14 mouse cellular contexts compared by ENCODE assay signal in the genomic region with DNA sequence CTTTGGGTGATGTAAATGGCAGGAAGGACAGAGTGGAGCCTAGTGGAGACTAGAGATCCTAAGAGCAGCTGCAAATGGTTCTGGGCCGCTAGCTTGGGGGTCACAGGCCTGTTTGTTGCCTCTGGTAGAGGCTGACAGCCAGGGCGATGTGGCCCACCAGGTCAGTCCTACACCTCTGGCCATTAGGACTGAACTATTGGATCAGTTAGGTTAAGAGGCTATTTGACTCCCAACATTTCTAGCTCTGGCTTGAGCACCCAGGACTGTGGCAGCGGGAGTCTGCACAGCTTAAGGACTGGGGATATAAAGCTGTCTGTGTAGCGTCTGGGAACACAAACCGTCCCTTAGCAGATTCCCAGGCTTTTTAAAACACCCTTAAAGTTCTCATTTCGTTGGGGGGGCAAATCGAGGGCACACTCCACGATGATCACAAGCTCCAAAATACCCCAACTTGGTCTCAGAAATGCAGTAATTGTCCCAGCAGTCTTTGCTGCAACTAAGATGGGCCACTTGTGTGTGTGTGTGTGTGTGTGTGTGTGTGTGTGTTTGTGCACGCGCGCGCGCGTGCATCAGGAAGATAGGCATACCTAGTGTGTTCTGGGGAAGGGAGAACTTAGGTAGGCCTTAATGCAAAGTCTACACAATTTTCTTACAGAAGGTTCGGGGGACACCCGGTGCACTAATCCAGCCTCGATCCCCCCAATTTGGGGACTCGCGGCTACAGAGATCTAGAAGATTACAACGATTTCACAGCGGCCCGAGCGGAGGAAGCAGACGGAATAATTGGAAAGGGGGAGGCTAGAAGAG. TPM values are rescaled to one million over a fixed set of nuclear protein-coding genes. Genes with fewer than 3 reads are reported as not detected.
DNase-seq lines count a peak whose midpoint lies in the region; ATAC-seq and TF ChIP-seq lines count a peak whose summit lies in the region.
"Had no signal": no experiment of that assay in that cellular context is flagged by ENCODE, and none has a peak within 500 bp of the region (broad histone marks: within the 10 kb centered on the region; RNA-seq: fewer than 3 reads in every experiment).

No protein-coding gene starts in this region.

- H3K9me3 ChIP-seq in lung, embryonic 16.5 days (ENCODE audit: control insufficient read depth, low read length) = no peaks in the 10 kb centered on the region
- H3K9me3 ChIP-seq in hindbrain, embryonic 10.5 days = no peaks in the 10 kb centered on the region
- H3K9me3 ChIP-seq in limb, embryonic 14.5 days (ENCODE audit: control insufficient read depth, low read length) = no peaks in the 10 kb centered on the region
- no peaks in the 10 kb centered on the region for H3K9me3 ChIP-seq in neural tube, embryonic 13.5 days
- H3K9me3 ChIP-seq: kidney, embryonic 15.5 days had no signal

- peaks cover 100% of the 10 kb centered on the region for H3K27me3 ChIP-seq in lung, embryonic 16.5 days (ENCODE audit: control insufficient read depth, insufficient read depth, low read depth, low read length)
- peaks cover 100% of the 10 kb centered on the region for H3K27me3 ChIP-seq in hindbrain, embryonic 10.5 days (ENCODE audit: insufficient read depth, poor library complexity, severe bottlenecking)
- peaks cover 99% of the 10 kb centered on the region for H3K27me3 ChIP-seq in limb, embryonic 14.5 days (ENCODE audit: control insufficient read depth, insufficient read depth, low read length)
- H3K27me3 ChIP-seq in neural tube, embryonic 13.5 days = peaks cover 98% of the 10 kb centered on the region

- WGBS in lung, embryonic 16.5 days = under 1% methylated on average over 24 of the region's 24 CpGs
- WGBS in hindbrain, embryonic 10.5 days = under 1% methylated on average over 24 of the region's 24 CpGs
- WGBS in limb, embryonic 14.5 days = 2% methylated on average over 24 of the region's 24 CpGs
- 2% methylated on average over 24 of the region's 24 CpGs for WGBS in neural tube, embryonic 13.5 days

- no peak overlapping the region for H3K4me2 ChIP-seq in lung, embryonic 16.5 days (ENCODE audit: low read depth, low read length)
- no peak overlapping the region for H3K4me2 ChIP-seq in limb, embryonic 14.5 days (replicated peaks; ENCODE audit: low read depth, low read length, severe bottlenecking)
- H3K4me2 ChIP-seq in neural tube, embryonic 13.5 days = peak overlapping the region; percentile 58
- H3K4me2 ChIP-seq: kidney, embryonic 15.5 days had no signal

- DNase-seq in lung, adult 18-20 months = no peak
- DNase-seq in hindbrain, embryonic 10.5 days (ENCODE audit: low spot score) = no peak
- DNase-seq in limb, embryonic 14.5 days (ENCODE audit: low spot score) = no peak
- no peak for DNase-seq in right cerebral cortex, postnatal 14 days
- DNase-seq in retina, postnatal 1 day = no peak
- no peak for DNase-seq in thymus, postnatal 10 days (ENCODE audit: low spot score in 2 of 2)
- DNase-seq: adrenal gland, adult 8-10 months; cerebellum, postnatal 36 days; heart, postnatal 36 days; layer of hippocampus, adult 9-11 months had no signal

- H3K4me3 ChIP-seq in lung, embryonic 16.5 days (ENCODE audit: low read length) = no peak overlapping the region
- H3K4me3 ChIP-seq in hindbrain, embryonic 10.5 days = peak overlapping the region; percentile 67
- H3K4me3 ChIP-seq in limb, embryonic 14.5 days (replicated peaks; ENCODE audit: low read length) = peak overlapping the region; percentile 25; the same call in 1 of the 2 replicates
- H3K4me3 ChIP-seq in neural tube, embryonic 13.5 days = peak overlapping the region; percentile 39
- H3K4me3 ChIP-seq: kidney, embryonic 15.5 days had no signal

- ATAC-seq in lung, embryonic 16.5 days (ENCODE audit: low read depth) = peak; percentile 25; the same call in 1 of the 2 replicates
- ATAC-seq in limb, embryonic 14.5 days (ENCODE audit: low FRiP score, low read depth) = no peak
- no peak for ATAC-seq in neural tube, embryonic 13.5 days (ENCODE audit: low read depth)

- no peak overlapping the region for H3K9ac ChIP-seq in lung, embryonic 16.5 days (ENCODE audit: low read length)
- peak overlapping the region; percentile 12; the same call in 1 of the 2 replicates for H3K9ac ChIP-seq in limb, embryonic 14.5 days (ENCODE audit: low read depth, low read length, severe bottlenecking)
- H3K9ac ChIP-seq in neural tube, embryonic 13.5 days = peak overlapping the region; percentile 59; the same call in 1 of the 2 replicates
- H3K9ac ChIP-seq: kidney, embryonic 15.5 days; liver, embryonic 14.5 days had no signal

- no peaks in the 10 kb centered on the region for H3K36me3 ChIP-seq in lung, embryonic 16.5 days (ENCODE audit: control insufficient read depth, insufficient read depth, low read length)
- H3K36me3 ChIP-seq in hindbrain, embryonic 10.5 days = peaks cover 18% of the 10 kb centered on the region
- no peaks in the 10 kb centered on the region for H3K36me3 ChIP-seq in limb, embryonic 14.5 days (ENCODE audit: control insufficient read depth, insufficient read depth, low read length)
- H3K36me3 ChIP-seq in neural tube, embryonic 13.5 days = no peaks in the 10 kb centered on the region
- H3K36me3 ChIP-seq: kidney, embryonic 15.5 days had no signal

- no peak for TF ChIP-seq POLR2A in limb, embryonic 14.5 days (IDR thresholded peaks at IDR 0.05; ENCODE audit: borderline replicate concordance, extremely low read depth, insufficient read depth, insufficient read length)

- peaks cover 19% of the 10 kb centered on the region for H3K4me1 ChIP-seq in lung, embryonic 16.5 days (replicated peaks; ENCODE audit: control insufficient read depth, insufficient read depth, low read length)
- peaks cover 98% of the 10 kb centered on the region for H3K4me1 ChIP-seq in hindbrain, embryonic 10.5 days (replicated peaks)
- H3K4me1 ChIP-seq in limb, embryonic 14.5 days (ENCODE audit: control insufficient read depth, insufficient read depth, low read length) = peaks cover 3% of the 10 kb centered on the region; the same call in 1 of the 2 replicates
- peaks cover 89% of the 10 kb centered on the region for H3K4me1 ChIP-seq in neural tube, embryonic 13.5 days (replicated peaks)

- no peak overlapping the region for H3K27ac ChIP-seq in lung, embryonic 16.5 days (ENCODE audit: low read length)
- peak overlapping the region; percentile 94 for H3K27ac ChIP-seq in hindbrain, embryonic 10.5 days
- H3K27ac ChIP-seq in limb, embryonic 14.5 days (replicated peaks; ENCODE audit: low read depth, low read length) = no peak overlapping the region
- H3K27ac ChIP-seq in neural tube, embryonic 13.5 days (replicated peaks) = no peak overlapping the region
- H3K27ac ChIP-seq: kidney, embryonic 15.5 days; liver, embryonic 14.5 days had no signal

RNA-seq across cellular contexts. Expression of gene Pax7, which starts 2.5 kb away (rescaled TPM):
- polyA plus RNA-seq in lung, embryonic 16.5 days (2015; fragmentation: Nextera tagmentation; extraction: Ambion mirVana) = 0.04 TPM in 1 of 2 replicates, not detected in the other
- polyA plus RNA-seq in hindbrain, embryonic 10.5 days (2016; fragmentation: Nextera tagmentation; extraction: Ambion mirVana) = 2.3 and 2.6 TPM in 2 replicates
- 4.7 and 7.0 TPM in 2 replicates for polyA plus RNA-seq in limb, embryonic 14.5 days (2012; rRNA removed)
- polyA plus RNA-seq in limb, embryonic 14.5 days (2014; fragmentation: Nextera tagmentation; extraction: Ambion mirVana) = 1.0 and 1.9 TPM in 2 replicates
- 0.50 and 0.70 TPM in 2 replicates for polyA plus RNA-seq in neural tube, embryonic 13.5 days (2015; fragmentation: Nextera tagmentation; extraction: Ambion mirVana)
- polyA plus RNA-seq: liver, embryonic 14.5 days had no signal
